Mouse (Mus musculus): ENCODE measurements around the gene Evx1. TPM values are rescaled to one million over a fixed set of nuclear protein-coding genes. Genes with fewer than 3 reads are reported as not detected.

The Evx1 gene
- polyA plus RNA-seq (2014; fragmentation: Illumina TruSeq; extraction: RNeasy Lipid Tissue Mini Kit (QIAGEN cat#74804); ENCODE audit: low read depth, low replicate concordance), result not detected

DNA sequence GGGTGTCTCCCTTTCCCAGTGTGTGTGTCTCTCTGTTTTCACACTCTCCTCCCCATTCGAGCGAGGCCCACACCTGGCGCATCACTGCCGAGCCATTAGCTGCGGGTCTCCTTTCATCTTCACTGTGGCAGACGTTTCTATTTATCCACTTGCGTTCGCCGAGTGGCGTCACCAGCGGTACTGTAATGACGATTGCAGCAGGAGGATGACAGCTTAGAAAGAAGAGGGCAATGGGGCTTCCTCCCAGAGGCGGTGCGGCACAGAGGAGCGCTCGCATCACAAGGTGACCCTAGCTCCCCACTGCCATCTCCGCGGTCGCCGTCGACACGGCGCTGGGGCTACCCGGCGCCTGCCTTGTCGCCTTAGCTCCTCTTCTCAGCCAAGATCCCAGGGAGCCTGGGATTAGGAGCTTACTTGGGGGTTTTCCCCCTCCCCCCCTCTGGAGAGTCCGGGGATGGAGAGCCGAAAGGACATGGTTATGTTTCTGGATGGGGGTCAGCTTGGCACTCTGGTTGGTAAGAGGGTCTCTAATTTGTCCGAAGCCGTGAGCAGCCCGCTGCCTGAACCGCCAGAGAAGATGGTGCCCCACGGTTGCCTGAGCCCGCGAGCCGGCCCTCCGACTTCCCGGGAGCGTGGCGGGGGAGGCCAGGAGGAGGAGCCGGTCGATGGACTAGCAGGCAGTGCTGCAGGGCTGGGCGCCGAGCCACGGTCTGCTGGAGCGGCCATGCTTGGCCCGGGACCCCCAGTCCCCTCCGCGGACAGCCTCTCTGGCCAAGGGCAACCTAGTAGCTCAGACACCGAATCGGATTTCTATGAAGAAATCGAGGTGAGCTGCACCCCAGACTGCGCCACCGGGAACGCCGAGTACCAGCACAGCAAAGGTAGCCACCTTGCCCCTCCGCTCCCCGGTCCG is at the start of gene Evx1:
Gene Evx1 (plus strand): TSS at position 108 of the 913 bp plus-strand sequence.

Other genes with a start within 250 kb of the Evx1 start
- 1.6 TPM for gene Hoxa1, start 155.2 kb upstream of the Evx1 start, polyA plus RNA-seq (2014; fragmentation: Illumina TruSeq; extraction: RNeasy Lipid Tissue Mini Kit (QIAGEN cat#74804); ENCODE audit: low read depth, low replicate concordance)
- 1.6 TPM for gene Hoxa2, start 148.7 kb upstream of the Evx1 start, polyA plus RNA-seq (2014; fragmentation: Illumina TruSeq; extraction: RNeasy Lipid Tissue Mini Kit (QIAGEN cat#74804); ENCODE audit: low read depth, low replicate concordance)
- gene 5730596B20Rik, start 136.0 kb upstream of the Evx1 start, polyA plus RNA-seq (2014; fragmentation: Illumina TruSeq; extraction: RNeasy Lipid Tissue Mini Kit (QIAGEN cat#74804); ENCODE audit: low read depth, low replicate concordance), result 0.16 TPM
- 2.3 TPM for gene Hoxa4, start 121.7 kb upstream of the Evx1 start, polyA plus RNA-seq (2014; fragmentation: Illumina TruSeq; extraction: RNeasy Lipid Tissue Mini Kit (QIAGEN cat#74804); ENCODE audit: low read depth, low replicate concordance)
- 22.0 TPM for gene Hoxa5, start 108.9 kb upstream of the Evx1 start, polyA plus RNA-seq (2014; fragmentation: Illumina TruSeq; extraction: RNeasy Lipid Tissue Mini Kit (QIAGEN cat#74804); ENCODE audit: low read depth, low replicate concordance)
- gene Hoxa6, start 104.8 kb upstream of the Evx1 start, polyA plus RNA-seq (2014; fragmentation: Illumina TruSeq; extraction: RNeasy Lipid Tissue Mini Kit (QIAGEN cat#74804); ENCODE audit: low read depth, low replicate concordance), result not detected
- gene Hoxa3, start 100.2 kb upstream of the Evx1 start, polyA plus RNA-seq (2014; fragmentation: Illumina TruSeq; extraction: RNeasy Lipid Tissue Mini Kit (QIAGEN cat#74804); ENCODE audit: low read depth, low replicate concordance), result 8.8 TPM
- not detected for gene Gm28308, start 100.2 kb upstream of the Evx1 start, polyA plus RNA-seq (2014; fragmentation: Illumina TruSeq; extraction: RNeasy Lipid Tissue Mini Kit (QIAGEN cat#74804); ENCODE audit: low read depth, low replicate concordance)
- 26.5 TPM for gene Hoxa7, start 91.6 kb upstream of the Evx1 start, polyA plus RNA-seq (2014; fragmentation: Illumina TruSeq; extraction: RNeasy Lipid Tissue Mini Kit (QIAGEN cat#74804); ENCODE audit: low read depth, low replicate concordance)
- 58.5 TPM for gene Hoxa9, start 82.4 kb upstream of the Evx1 start, polyA plus RNA-seq (2014; fragmentation: Illumina TruSeq; extraction: RNeasy Lipid Tissue Mini Kit (QIAGEN cat#74804); ENCODE audit: low read depth, low replicate concordance)
- gene Hoxa10, start 72.6 kb upstream of the Evx1 start, polyA plus RNA-seq (2014; fragmentation: Illumina TruSeq; extraction: RNeasy Lipid Tissue Mini Kit (QIAGEN cat#74804); ENCODE audit: low read depth, low replicate concordance), result 76.9 TPM
- gene Hoxa11, start 67.7 kb upstream of the Evx1 start, polyA plus RNA-seq (2014; fragmentation: Illumina TruSeq; extraction: RNeasy Lipid Tissue Mini Kit (QIAGEN cat#74804); ENCODE audit: low read depth, low replicate concordance), result 2.5 TPM
- not detected for gene Hoxa13, start 52.6 kb upstream of the Evx1 start, polyA plus RNA-seq (2014; fragmentation: Illumina TruSeq; extraction: RNeasy Lipid Tissue Mini Kit (QIAGEN cat#74804); ENCODE audit: low read depth, low replicate concordance)